Mouse (Mus musculus): Measurements from ENCODE around the gene Dhh. TPM values are rescaled to one million over a fixed set of nuclear protein-coding genes. Genes with fewer than 3 reads are reported as not detected.

The Dhh gene
- polyA plus RNA-seq, 1 experiment from 2014 or later: 1.1 TPM

- Histone ChIP-seq H3K36me3 (ENCODE audit: control insufficient read depth, insufficient read depth, low read length) (no peaks in the 10 kb centered on the region), H3K4me2 (ENCODE audit: low read length) (no peak overlapping the region), H3K4me1 (ENCODE audit: control insufficient read depth in 2 of 2, insufficient read depth in 2 of 2, low read length in 2 of 2) (peaks cover 4 to 5% of the 10 kb centered on the region in 2 experiments; a peak in 3 of 4 replicates), H3K9me3 (ENCODE audit: control insufficient read depth, low read length) (no peaks in the 10 kb centered on the region), H3K27me3 (ENCODE audit: control insufficient read depth, insufficient read depth, low read length) (no peaks in the 10 kb centered on the region), H3K9ac (ENCODE audit: low read length) (no peak overlapping the region), H3K4me3 (ENCODE audit: control insufficient read depth in 1 of 2, insufficient read depth in 1 of 2, low read depth in 1 of 2, low read length in 2 of 2) (no peak overlapping the region), H3K27ac (replicated peaks in 1 of 2; ENCODE audit: control insufficient read depth in 1 of 2, insufficient read depth in 1 of 2, low read depth in 2 of 2, low read length in 2 of 2) (no peak overlapping the region)
- no peak for ATAC-seq (ENCODE audit: insufficient number of reproducible peaks, insufficient read depth, low FRiP score, low read depth)
These were observed 14.7 kb downstream of the Dhh start for GRCm38 (mm10) chr15:98883661-98884060.

GRCm38 (mm10) chr15:98881656-98882008, 16.7 kb downstream of the Dhh start:
- peak overlapping the region in 1 of 2 experiments; percentile 70; a peak in 2 of 4 replicates for H3K4me3 ChIP-seq (ENCODE audit: control insufficient read depth in 1 of 2, insufficient read depth in 1 of 2, low read depth in 1 of 2, low read length in 2 of 2)
- no peaks in the 10 kb centered on the region for H3K27me3 ChIP-seq (ENCODE audit: control insufficient read depth, insufficient read depth, low read length)
- H3K4me1 ChIP-seq (ENCODE audit: control insufficient read depth in 2 of 2, insufficient read depth in 2 of 2, low read length in 2 of 2): peaks cover 4 to 5% of the 10 kb centered on the region in 2 experiments; a peak in 3 of 4 replicates
- peak overlapping the region; percentile 56; the same call in 1 of the 2 replicates for H3K9ac ChIP-seq (ENCODE audit: low read length)
- H3K27ac ChIP-seq (replicated peaks in 1 of 2; ENCODE audit: control insufficient read depth in 1 of 2, insufficient read depth in 1 of 2, low read depth in 2 of 2, low read length in 2 of 2): no peak overlapping the region
- no peak for ATAC-seq (ENCODE audit: insufficient number of reproducible peaks, insufficient read depth, low FRiP score, low read depth)
- WGBS: 13% methylated on average over 5 of the region's 5 CpGs
- 0 out of 2 replicates have a peak, but pooled peaks cover 3% of the 10 kb centered on the region for H3K36me3 ChIP-seq (ENCODE audit: control insufficient read depth, insufficient read depth, low read length)
- no peaks in the 10 kb centered on the region for H3K9me3 ChIP-seq (ENCODE audit: control insufficient read depth, low read length)
- peak overlapping the region; percentile 81 for H3K4me2 ChIP-seq (ENCODE audit: low read length)

- H3K27ac ChIP-seq (replicated peaks in 1 of 2; ENCODE audit: control insufficient read depth in 1 of 2, insufficient read depth in 1 of 2, low read depth in 2 of 2, low read length in 2 of 2): peak overlapping the region; percentile 45 to 63
- ATAC-seq (ENCODE audit: insufficient number of reproducible peaks, insufficient read depth, low FRiP score, low read depth): peak; percentile 98
- peak overlapping the region; percentile 81 for H3K4me2 ChIP-seq (ENCODE audit: low read length)
- 0 out of 2 replicates have a peak, but pooled peaks cover 3% of the 10 kb centered on the region for H3K36me3 ChIP-seq (ENCODE audit: control insufficient read depth, insufficient read depth, low read length)
- H3K27me3 ChIP-seq (ENCODE audit: control insufficient read depth, insufficient read depth, low read length): no peaks in the 10 kb centered on the region
- H3K9me3 ChIP-seq (ENCODE audit: control insufficient read depth, low read length): no peaks in the 10 kb centered on the region
- H3K4me1 ChIP-seq (ENCODE audit: control insufficient read depth in 2 of 2, insufficient read depth in 2 of 2, low read length in 2 of 2): peaks cover 4 to 5% of the 10 kb centered on the region in 2 experiments; a peak in 3 of 4 replicates
- WGBS: under 1% methylated on average over 45 of the region's 48 CpGs
- H3K9ac ChIP-seq (ENCODE audit: low read length): peak overlapping the region; percentile 74
- peak overlapping the region; percentile 70 to 96 for H3K4me3 ChIP-seq (ENCODE audit: control insufficient read depth in 1 of 2, insufficient read depth in 1 of 2, low read depth in 1 of 2, low read length in 2 of 2)
These were observed 17.2 kb downstream of the Dhh start for GRCm38 (mm10) chr15:98880978-98881655.

- Histone ChIP-seq H3K9me3 (ENCODE audit: control insufficient read depth, low read length) (no peaks in the 10 kb centered on the region), H3K9ac (ENCODE audit: low read length) (no peak overlapping the region), H3K27me3 (ENCODE audit: control insufficient read depth, insufficient read depth, low read length) (no peaks in the 10 kb centered on the region), H3K4me3 (ENCODE audit: control insufficient read depth in 1 of 2, insufficient read depth in 1 of 2, low read depth in 1 of 2, low read length in 2 of 2) (no peak overlapping the region), H3K4me2 (ENCODE audit: low read length) (no peak overlapping the region), H3K36me3 (ENCODE audit: control insufficient read depth, insufficient read depth, low read length) (0 out of 2 replicates have a peak, but pooled peaks cover 3% of the 10 kb centered on the region), H3K27ac (replicated peaks in 1 of 2; ENCODE audit: control insufficient read depth in 1 of 2, insufficient read depth in 1 of 2, low read depth in 2 of 2, low read length in 2 of 2) (no peak overlapping the region), H3K4me1 (ENCODE audit: control insufficient read depth in 2 of 2, insufficient read depth in 2 of 2, low read length in 2 of 2) (peaks cover 5 to 9% of the 10 kb centered on the region in 2 experiments)
- 13% methylated on average over 3 of the region's 3 CpGs for WGBS
- ATAC-seq (ENCODE audit: insufficient number of reproducible peaks, insufficient read depth, low FRiP score, low read depth): no peak
These were observed 21.0 kb downstream of the Dhh start for GRCm38 (mm10) chr15:98877331-98877730.

GRCm38 (mm10) chr15:98871916-98872888, 26.1 kb downstream of the Dhh start:
- Histone ChIP-seq H3K27ac (replicated peaks in 1 of 2; ENCODE audit: control insufficient read depth in 1 of 2, insufficient read depth in 1 of 2, low read depth in 2 of 2, low read length in 2 of 2) (peak overlapping the region; percentile 98 to 99), H3K27me3 (ENCODE audit: control insufficient read depth, insufficient read depth, low read length) (no peaks in the 10 kb centered on the region), H3K36me3 (ENCODE audit: control insufficient read depth, insufficient read depth, low read length) (no peaks in the 10 kb centered on the region), H3K4me3 (ENCODE audit: control insufficient read depth in 1 of 2, insufficient read depth in 1 of 2, low read depth in 1 of 2, low read length in 2 of 2) (peak overlapping the region; percentile 84 to 94), H3K9ac (ENCODE audit: low read length) (peak overlapping the region; percentile 98), H3K9me3 (ENCODE audit: control insufficient read depth, low read length) (no peaks in the 10 kb centered on the region), H3K4me1 (ENCODE audit: control insufficient read depth in 2 of 2, insufficient read depth in 2 of 2, low read length in 2 of 2) (peaks cover 15 to 32% of the 10 kb centered on the region in 2 experiments), H3K4me2 (ENCODE audit: low read length) (peak overlapping the region; percentile 79)
- WGBS: 2% methylated on average over 51 of the region's 51 CpGs
- peak; percentile 61 for ATAC-seq (ENCODE audit: insufficient number of reproducible peaks, insufficient read depth, low FRiP score, low read depth)

- WGBS: under 1% methylated on average over 77 of the region's 94 CpGs
- ATAC-seq (ENCODE audit: insufficient number of reproducible peaks, insufficient read depth, low FRiP score, low read depth): peak; percentile 58
- H3K9ac ChIP-seq (ENCODE audit: low read length): peak within 1 kb of the TSS; percentile 98
- H3K27me3 ChIP-seq (ENCODE audit: control insufficient read depth, insufficient read depth, low read length): no peaks in the 10 kb centered on the region
- H3K4me3 ChIP-seq (ENCODE audit: control insufficient read depth in 1 of 2, insufficient read depth in 1 of 2, low read depth in 1 of 2, low read length in 2 of 2): peak within 1 kb of the TSS; percentile 84 to 94
- H3K4me2 ChIP-seq (ENCODE audit: low read length): peak within 1 kb of the TSS; percentile 93
- H3K27ac ChIP-seq (replicated peaks in 1 of 2; ENCODE audit: control insufficient read depth in 1 of 2, insufficient read depth in 1 of 2, low read depth in 2 of 2, low read length in 2 of 2): peak within 1 kb of the TSS; percentile 98 to 99
- peaks cover 5% of the 10 kb centered on the region for H3K36me3 ChIP-seq (ENCODE audit: control insufficient read depth, insufficient read depth, low read length)
- H3K4me1 ChIP-seq (ENCODE audit: control insufficient read depth in 2 of 2, insufficient read depth in 2 of 2, low read length in 2 of 2): peaks cover 15 to 36% of the 10 kb centered on the region in 2 experiments
- H3K9me3 ChIP-seq (ENCODE audit: control insufficient read depth, low read length): no peaks in the 10 kb centered on the region
These were observed 27.0 kb downstream of the Dhh start, which contains the start of gene Kmt2d for GRCm38 (mm10) chr15:98871070-98871915. Kmt2d (minus strand) TSS chr15:98871204.

Measured in heart, embryonic 14.5 days (tissue).